In the genomic region with DNA sequence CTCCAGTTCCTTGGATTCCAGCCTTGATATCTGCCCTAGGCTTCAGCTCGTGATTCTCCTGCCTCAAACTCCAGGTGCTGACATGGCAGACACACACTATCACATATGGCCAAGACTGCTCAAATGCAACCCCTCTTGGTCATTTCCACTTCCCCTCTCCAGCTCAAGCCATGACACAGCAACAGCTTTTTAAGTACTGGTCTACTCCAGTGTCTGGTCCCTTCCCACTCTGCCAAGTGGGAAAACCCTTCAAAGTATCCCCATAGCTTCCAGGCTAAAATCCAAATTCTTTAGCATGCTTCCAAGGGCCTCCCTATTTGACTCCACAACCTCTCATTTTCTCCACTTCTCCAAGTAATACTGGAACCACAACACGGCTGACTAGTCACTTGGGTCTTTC, we compare ENCODE assay signal across 8 mouse cellular contexts. TPM values are rescaled to one million over a fixed set of nuclear protein-coding genes. Genes with fewer than 3 reads are reported as not detected.
DNase-seq lines count a peak whose midpoint lies in the region; ATAC-seq and TF ChIP-seq lines count a peak whose summit lies in the region.

No protein-coding gene starts in this region.

- peak overlapping the region; percentile 75 for H3K4me2 ChIP-seq in heart, embryonic 13.5 days
- H3K4me2 ChIP-seq in hindbrain, embryonic 13.5 days: peak overlapping the region; percentile 76
- H3K4me2 ChIP-seq in midbrain, embryonic 12.5 days (replicated peaks): peak overlapping the region; percentile 61

- peak overlapping the region; percentile 100 for H3K27ac ChIP-seq in heart, embryonic 13.5 days (replicated peaks)
- peak overlapping the region; percentile 99; the same call in 1 of the 2 replicates for H3K27ac ChIP-seq in bone marrow, adult 2 months (ENCODE audit: control insufficient read depth, insufficient read depth, low read depth, low read length, poor library complexity)
- no peak overlapping the region; the same call in 1 of the 2 replicates for H3K27ac ChIP-seq in hindbrain, embryonic 13.5 days
- H3K27ac ChIP-seq in midbrain, embryonic 12.5 days (replicated peaks): no peak overlapping the region

- peak overlapping the region; percentile 92 for H3K4me3 ChIP-seq in heart, embryonic 13.5 days
- H3K4me3 ChIP-seq in bone marrow, adult 2 months (replicated peaks; ENCODE audit: control insufficient read depth, low read depth, low read length): peak overlapping the region; percentile 76
- peak overlapping the region; percentile 82; the same call in 1 of the 2 replicates for H3K4me3 ChIP-seq in hindbrain, embryonic 13.5 days
- no peak overlapping the region for H3K4me3 ChIP-seq in midbrain, embryonic 12.5 days

- no peaks in the 10 kb centered on the region for H3K27me3 ChIP-seq in heart, embryonic 13.5 days (replicated peaks)
- H3K27me3 ChIP-seq in hindbrain, embryonic 13.5 days: no peaks in the 10 kb centered on the region
- no peaks in the 10 kb centered on the region for H3K27me3 ChIP-seq in midbrain, embryonic 12.5 days

- ATAC-seq in heart, embryonic 13.5 days (ENCODE audit: extremely low read depth, insufficient number of reproducible peaks, low FRiP score, low TSS enrichment): no peak
- ATAC-seq in hindbrain, embryonic 13.5 days (ENCODE audit: low FRiP score): no peak
- ATAC-seq in midbrain, embryonic 12.5 days (ENCODE audit: low FRiP score, low read depth): no peak

- TF ChIP-seq POLR2A in bone marrow, adult 2 months (IDR thresholded peaks at IDR 0.05; ENCODE audit: borderline replicate concordance, control insufficient read depth, low read depth, low read length): no peak

- TF ChIP-seq CTCF in bone marrow, adult 2 months (IDR thresholded peaks at IDR 0.05; ENCODE audit: control insufficient read depth, insufficient read depth, low read length): no peak

- H3K4me1 ChIP-seq in heart, embryonic 13.5 days: peaks cover 46% of the 10 kb centered on the region
- peaks cover 7% of the 10 kb centered on the region; the same call in 1 of the 2 replicates for H3K4me1 ChIP-seq in bone marrow, adult 2 months (ENCODE audit: control insufficient read depth, insufficient read depth, low read length)
- peaks cover 38% of the 10 kb centered on the region for H3K4me1 ChIP-seq in hindbrain, embryonic 13.5 days (replicated peaks)
- peaks cover 25% of the 10 kb centered on the region for H3K4me1 ChIP-seq in midbrain, embryonic 12.5 days

- H3K9ac ChIP-seq in heart, embryonic 13.5 days: peak overlapping the region; percentile 94
- peak overlapping the region; percentile 89; the same call in 1 of the 2 replicates for H3K9ac ChIP-seq in hindbrain, embryonic 13.5 days
- H3K9ac ChIP-seq in midbrain, embryonic 12.5 days (replicated peaks): peak overlapping the region; percentile 88; the same call in 1 of the 2 replicates

- 43% methylated on average over 2 of the region's 2 CpGs for WGBS in heart, embryonic 13.5 days
- 3% methylated on average over 2 of the region's 2 CpGs for WGBS in bone marrow, adult 2 months
- WGBS in hindbrain, embryonic 13.5 days: 86% methylated on average over 2 of the region's 2 CpGs
- WGBS in midbrain, embryonic 12.5 days: 80% methylated on average over 2 of the region's 2 CpGs

- DNase-seq in heart, adult 8-10 months (ENCODE audit: low spot score): no peak
- DNase-seq in urinary bladder, postnatal 14 days (ENCODE audit: low spot score): no peak
- no peak for DNase-seq in adrenal gland, postnatal 25 days
- no peak for DNase-seq in cerebellum, postnatal 14 days

- no peaks in the 10 kb centered on the region for H3K9me3 ChIP-seq in heart, embryonic 13.5 days
- no peaks in the 10 kb centered on the region for H3K9me3 ChIP-seq in hindbrain, embryonic 13.5 days
- no peaks in the 10 kb centered on the region for H3K9me3 ChIP-seq in midbrain, embryonic 12.5 days

- no peaks in the 10 kb centered on the region for H3K36me3 ChIP-seq in heart, embryonic 13.5 days
- no peaks in the 10 kb centered on the region; the same call in 1 of the 2 replicates for H3K36me3 ChIP-seq in hindbrain, embryonic 13.5 days
- H3K36me3 ChIP-seq in midbrain, embryonic 12.5 days: no peaks in the 10 kb centered on the region

RNA-seq across cellular contexts. Expression of a gene that starts 1.8 kb away (rescaled TPM):
- 49.7 and 50.8 TPM in 2 replicates for polyA plus RNA-seq in heart, embryonic 13.5 days (2015; fragmentation: Nextera tagmentation; extraction: Ambion mirVana)
- total RNA-seq in heart, adult 8-10 months (2022): 10 to 100 TPM; 38.4 to 47.9 (median 42.1) TPM
- 213 and 346 TPM in 2 replicates for polyA plus RNA-seq in bone marrow, adult 2 months (2011; ENCODE audit: insufficient read depth, insufficient read length, low replicate concordance, missing spikeins)
- 76.0 and 82.5 TPM in 2 replicates for polyA plus RNA-seq in hindbrain, embryonic 13.5 days (2015; fragmentation: Nextera tagmentation; extraction: Ambion mirVana)
- polyA plus RNA-seq in midbrain, embryonic 12.5 days (2016; fragmentation: Nextera tagmentation; extraction: Ambion mirVana): 58.6 and 67.5 TPM in 2 replicates
- 132 and 141 TPM in 2 replicates for total RNA-seq in adrenal gland, postnatal 25 days (2021)

RNA-seq across cellular contexts. Expression of a gene that starts 48.0 kb away (rescaled TPM):
- 61.2 and 65.4 TPM in 2 replicates for polyA plus RNA-seq in heart, embryonic 13.5 days (2015; fragmentation: Nextera tagmentation; extraction: Ambion mirVana)
- total RNA-seq in heart, adult 8-10 months (2022): 10 to 100 TPM; 44.1 to 52.8 (median 49.1) TPM
- polyA plus RNA-seq in bone marrow, adult 2 months (2011; ENCODE audit: insufficient read depth, insufficient read length, low replicate concordance, missing spikeins): 13.0 and 21.9 TPM in 2 replicates
- polyA plus RNA-seq in hindbrain, embryonic 13.5 days (2015; fragmentation: Nextera tagmentation; extraction: Ambion mirVana): 85.7 and 88.3 TPM in 2 replicates
- polyA plus RNA-seq in midbrain, embryonic 12.5 days (2016; fragmentation: Nextera tagmentation; extraction: Ambion mirVana): 67.4 and 72.8 TPM in 2 replicates
- total RNA-seq in adrenal gland, postnatal 25 days (2021): 68.1 and 70.8 TPM in 2 replicates

Comparison
In these comparisons a context has a peak if more than half of its experiments do, and no peak if none do; other contexts are left out.
1. H3K27ac ChIP-seq: peak in heart, embryonic 13.5 days (single experiment) and bone marrow, adult 2 months (single experiment); none in hindbrain, embryonic 13.5 days (single experiment) and midbrain, embryonic 12.5 days (single experiment).
2. Peak in every context shown above with its lines, with median percentiles within 50 percentile points of each other: H3K4me2 ChIP-seq and H3K9ac ChIP-seq.